Mouse (Mus musculus): Measurements from ENCODE around the gene Kbtbd4. TPM values are rescaled to one million over a fixed set of nuclear protein-coding genes. Genes with fewer than 3 reads are reported as not detected.
A peak's percentile ranks its signal among the peaks of the same experiment; 100 is the strongest.

Gene Kbtbd4
- polyA plus RNA-seq, 1 experiment = 0.30 TPM

- H3K9me3 ChIP-seq (ENCODE audit: control insufficient read depth, low read length) = no peaks in the 10 kb centered on the region
- H3K4me1 ChIP-seq (ENCODE audit: control insufficient read depth) = peaks cover 45% of the 10 kb centered on the region
- peak overlapping the region; percentile 99 for H3K4me3 ChIP-seq (replicated peaks)
- H3K27me3 ChIP-seq (ENCODE audit: control insufficient read depth) = peaks cover 6% of the 10 kb centered on the region
- H3K36me3 ChIP-seq (ENCODE audit: control insufficient read depth) = peaks cover 30% of the 10 kb centered on the region
- TF ChIP-seq GATA1 (IDR thresholded peaks at IDR 0.05; ENCODE audit: low read length) (no peak), TAL1 (IDR thresholded peaks at IDR 0.05; ENCODE audit: low read length) (no peak)
Observed at GRCm38 (mm10) chr2:90939750-90940149, 35.2 kb downstream of the Kbtbd4 start.

- TF ChIP-seq GATA1 (IDR thresholded peaks at IDR 0.05; ENCODE audit: low read length) (no peak), TAL1 (IDR thresholded peaks at IDR 0.05; ENCODE audit: low read length) (no peak)
- peaks cover 35% of the 10 kb centered on the region for H3K36me3 ChIP-seq (ENCODE audit: control insufficient read depth)
- H3K9me3 ChIP-seq (ENCODE audit: control insufficient read depth, low read length) = no peaks in the 10 kb centered on the region
- H3K4me1 ChIP-seq (ENCODE audit: control insufficient read depth) = peaks cover 52% of the 10 kb centered on the region
- peaks cover 2% of the 10 kb centered on the region; the same call in 1 of the 2 replicates for H3K27me3 ChIP-seq (ENCODE audit: control insufficient read depth)
- H3K4me3 ChIP-seq (replicated peaks) = peak within 1 kb of the TSS; percentile 99
Observed at GRCm38 (mm10) chr2:90940233-90941229, 36.0 kb downstream of the Kbtbd4 start, which contains the start of gene Celf1. Gene Celf1 (plus strand): TSS chr2:90940382.

GRCm38 (mm10) chr2:90941744-90942143 is 37.2 kb downstream of the Kbtbd4 start:
- Histone ChIP-seq H3K36me3 (ENCODE audit: control insufficient read depth) (peaks cover 41% of the 10 kb centered on the region), H3K27me3 (ENCODE audit: control insufficient read depth) (no peaks in the 10 kb centered on the region), H3K4me3 (replicated peaks) (peak overlapping the region; percentile 99), H3K4me1 (ENCODE audit: control insufficient read depth) (peaks cover 53% of the 10 kb centered on the region), H3K9me3 (ENCODE audit: control insufficient read depth, low read length) (no peaks in the 10 kb centered on the region)
- TF ChIP-seq GATA1 (IDR thresholded peaks at IDR 0.05; ENCODE audit: low read length) (no peak), TAL1 (IDR thresholded peaks at IDR 0.05; ENCODE audit: low read length) (no peak)

GRCm38 (mm10) chr2:90950149-90950548 is 45.6 kb downstream of the Kbtbd4 start:
- H3K4me1 ChIP-seq (ENCODE audit: control insufficient read depth) = peaks cover 45% of the 10 kb centered on the region
- H3K36me3 ChIP-seq (ENCODE audit: control insufficient read depth) = peaks cover 55% of the 10 kb centered on the region
- no peak for TF ChIP-seq TAL1 (IDR thresholded peaks at IDR 0.05; ENCODE audit: low read length)
- no peak for TF ChIP-seq GATA1 (IDR thresholded peaks at IDR 0.05; ENCODE audit: low read length)
- no peaks in the 10 kb centered on the region for H3K27me3 ChIP-seq (ENCODE audit: control insufficient read depth)
- H3K4me3 ChIP-seq (replicated peaks) = no peak overlapping the region
- no peaks in the 10 kb centered on the region for H3K9me3 ChIP-seq (ENCODE audit: control insufficient read depth, low read length)

GRCm38 (mm10) chr2:90950582-90951194 is 46.1 kb downstream of the Kbtbd4 start:
- Histone ChIP-seq H3K27me3 (ENCODE audit: control insufficient read depth) (no peaks in the 10 kb centered on the region), H3K4me3 (replicated peaks) (no peak overlapping the region), H3K36me3 (ENCODE audit: control insufficient read depth) (peaks cover 56% of the 10 kb centered on the region), H3K4me1 (ENCODE audit: control insufficient read depth) (peaks cover 44% of the 10 kb centered on the region), H3K9me3 (ENCODE audit: control insufficient read depth, low read length) (no peaks in the 10 kb centered on the region)
- TF ChIP-seq GATA1 (IDR thresholded peaks at IDR 0.05; ENCODE audit: low read length) (no peak), TAL1 (IDR thresholded peaks at IDR 0.05; ENCODE audit: low read length) (no peak)

GRCm38 (mm10) chr2:90953461-90953860 is 48.9 kb downstream of the Kbtbd4 start:
- no peaks in the 10 kb centered on the region for H3K27me3 ChIP-seq (ENCODE audit: control insufficient read depth)
- TF ChIP-seq GATA1 (IDR thresholded peaks at IDR 0.05; ENCODE audit: low read length) = no peak
- TF ChIP-seq TAL1 (IDR thresholded peaks at IDR 0.05; ENCODE audit: low read length) = no peak
- no peak overlapping the region for H3K4me3 ChIP-seq (replicated peaks)
- H3K9me3 ChIP-seq (ENCODE audit: control insufficient read depth, low read length) = no peaks in the 10 kb centered on the region
- peaks cover 36% of the 10 kb centered on the region for H3K4me1 ChIP-seq (ENCODE audit: control insufficient read depth)
- peaks cover 53% of the 10 kb centered on the region for H3K36me3 ChIP-seq (ENCODE audit: control insufficient read depth)

GRCm38 (mm10) chr2:90956053-90956452 is 51.5 kb downstream of the Kbtbd4 start:
- peaks cover 29% of the 10 kb centered on the region for H3K4me1 ChIP-seq (ENCODE audit: control insufficient read depth)

GRCm38 (mm10) chr2:90958856-90959255 is 54.3 kb downstream of the Kbtbd4 start:
- Histone ChIP-seq H3K4me3 (replicated peaks) (no peak overlapping the region), H3K27me3 (ENCODE audit: control insufficient read depth) (no peaks in the 10 kb centered on the region), H3K36me3 (ENCODE audit: control insufficient read depth) (peaks cover 48% of the 10 kb centered on the region), H3K4me1 (ENCODE audit: control insufficient read depth) (peaks cover 21% of the 10 kb centered on the region), H3K9me3 (ENCODE audit: control insufficient read depth, low read length) (no peaks in the 10 kb centered on the region)
- TF ChIP-seq TAL1 (IDR thresholded peaks at IDR 0.05; ENCODE audit: low read length) (no peak), GATA1 (IDR thresholded peaks at IDR 0.05; ENCODE audit: low read length) (no peak)

More at GRCm38 (mm10) chr2:90956053-90956452, 51.5 kb downstream of the Kbtbd4 start:
- Histone ChIP-seq H3K9me3 (ENCODE audit: control insufficient read depth, low read length) (no peaks in the 10 kb centered on the region), H3K4me3 (replicated peaks) (no peak overlapping the region), H3K36me3 (ENCODE audit: control insufficient read depth) (peaks cover 53% of the 10 kb centered on the region), H3K27me3 (ENCODE audit: control insufficient read depth) (no peaks in the 10 kb centered on the region)
- TF ChIP-seq TAL1 (IDR thresholded peaks at IDR 0.05; ENCODE audit: low read length) (no peak), GATA1 (IDR thresholded peaks at IDR 0.05; ENCODE audit: low read length) (no peak)

GRCm38 (mm10) chr2:90960012-90960411 is 55.5 kb downstream of the Kbtbd4 start:
- no peak for TF ChIP-seq TAL1 (IDR thresholded peaks at IDR 0.05; ENCODE audit: low read length)
- no peaks in the 10 kb centered on the region for H3K27me3 ChIP-seq (ENCODE audit: control insufficient read depth)
- H3K4me1 ChIP-seq (ENCODE audit: control insufficient read depth) = peaks cover 25% of the 10 kb centered on the region
- H3K9me3 ChIP-seq (ENCODE audit: control insufficient read depth, low read length) = no peaks in the 10 kb centered on the region
- H3K4me3 ChIP-seq (replicated peaks) = no peak overlapping the region
- H3K36me3 ChIP-seq (ENCODE audit: control insufficient read depth) = peaks cover 45% of the 10 kb centered on the region

Other genes with a start within 250 kb of the Kbtbd4 start
- gene Nup160, start 227.5 kb upstream of the Kbtbd4 start, polyA plus RNA-seq (2012) = 0.41 and 0.84 TPM in 2 replicates
- 3.9 and 6.2 TPM in 2 replicates for gene Fnbp4, start 159.4 kb upstream of the Kbtbd4 start, polyA plus RNA-seq (2012)
- not detected in 2 replicates for gene Agbl2, start 122.0 kb upstream of the Kbtbd4 start, polyA plus RNA-seq (2012)
- 1.8 and 1.9 TPM in 2 replicates for gene Mtch2, start 57.6 kb upstream of the Kbtbd4 start, polyA plus RNA-seq (2012)
- 3.9 and 5.9 TPM in 2 replicates for gene C1qtnf4, start 18.9 kb upstream of the Kbtbd4 start, polyA plus RNA-seq (2012)
- 9.7 and 11.4 TPM in 2 replicates for gene Ndufs3, start 87 bp downstream of the Kbtbd4 start, polyA plus RNA-seq (2012)
- 5.1 and 6.5 TPM in 2 replicates for gene Celf1, start 35.6 kb downstream of the Kbtbd4 start, polyA plus RNA-seq (2012)
- gene Rapsn, start 130.9 kb downstream of the Kbtbd4 start, polyA plus RNA-seq (2012) = 0.09 TPM in 1 of 2 replicates, not detected in the other
- 22.2 and 22.3 TPM in 2 replicates for gene Psmc3, start 149.3 kb downstream of the Kbtbd4 start, polyA plus RNA-seq (2012)
- 1.4 and 2.0 TPM in 2 replicates for gene Slc39a13, start 165.7 kb downstream of the Kbtbd4 start, polyA plus RNA-seq (2012)
- 0.76 and 0.83 TPM in 2 replicates for gene Spi1, start 177.7 kb downstream of the Kbtbd4 start, polyA plus RNA-seq (2012)
- gene Mybpc3, start 213.4 kb downstream of the Kbtbd4 start, polyA plus RNA-seq (2012) = 0.01 TPM in 1 of 2 replicates, not detected in the other